13 mouse cellular contexts compared by ENCODE assay signal in genomic region chr13:6751149-6751548, GRCm38 (mm10).
"Had no signal": no experiment of that assay in that cellular context is flagged by ENCODE, and none has a peak within 500 bp of the region (broad histone marks: within the 10 kb centered on the region; RNA-seq: fewer than 3 reads in every experiment).

No protein-coding gene starts in this region.

- H3K9me3 ChIP-seq: midbrain, embryonic 13.5 days; midbrain, embryonic 15.5 days; neural tube, embryonic 12.5 days; stomach, embryonic 15.5 days had no signal

- DNase-seq: lung, embryonic 14.5 days; lung, postnatal 10 days; lung, postnatal 4 days; right cerebral cortex, postnatal 14 days; thymus, adult 2 months; thymus, postnatal 25 days; thymus, postnatal 4 days had no signal

- H3K27me3 ChIP-seq: midbrain, embryonic 13.5 days; midbrain, embryonic 15.5 days; neural tube, embryonic 12.5 days; stomach, embryonic 15.5 days had no signal

- H3K27ac ChIP-seq: midbrain, embryonic 13.5 days; midbrain, embryonic 15.5 days; neural tube, embryonic 12.5 days; stomach, embryonic 15.5 days; stomach, postnatal 0 days had no signal

- ATAC-seq: midbrain, embryonic 13.5 days; midbrain, embryonic 15.5 days had no signal

- H3K9ac ChIP-seq: lung, embryonic 14.5 days; midbrain, embryonic 13.5 days; midbrain, embryonic 15.5 days; neural tube, embryonic 12.5 days; stomach, embryonic 15.5 days had no signal

- H3K4me1 ChIP-seq: midbrain, embryonic 13.5 days; midbrain, embryonic 15.5 days; neural tube, embryonic 12.5 days; stomach, embryonic 15.5 days had no signal

- H3K36me3 ChIP-seq: midbrain, embryonic 13.5 days; midbrain, embryonic 15.5 days; neural tube, embryonic 12.5 days; stomach, embryonic 15.5 days had no signal

- H3K4me2 ChIP-seq: lung, embryonic 14.5 days; midbrain, embryonic 11.5 days; midbrain, embryonic 13.5 days; midbrain, embryonic 15.5 days; neural tube, embryonic 12.5 days; stomach, embryonic 15.5 days had no signal

- H3K4me3 ChIP-seq: midbrain, embryonic 13.5 days; midbrain, embryonic 15.5 days; neural tube, embryonic 12.5 days; stomach, embryonic 15.5 days had no signal
